Mouse (Mus musculus): ENCODE measurements around the gene Tufm.

Gene Tufm

DNA sequence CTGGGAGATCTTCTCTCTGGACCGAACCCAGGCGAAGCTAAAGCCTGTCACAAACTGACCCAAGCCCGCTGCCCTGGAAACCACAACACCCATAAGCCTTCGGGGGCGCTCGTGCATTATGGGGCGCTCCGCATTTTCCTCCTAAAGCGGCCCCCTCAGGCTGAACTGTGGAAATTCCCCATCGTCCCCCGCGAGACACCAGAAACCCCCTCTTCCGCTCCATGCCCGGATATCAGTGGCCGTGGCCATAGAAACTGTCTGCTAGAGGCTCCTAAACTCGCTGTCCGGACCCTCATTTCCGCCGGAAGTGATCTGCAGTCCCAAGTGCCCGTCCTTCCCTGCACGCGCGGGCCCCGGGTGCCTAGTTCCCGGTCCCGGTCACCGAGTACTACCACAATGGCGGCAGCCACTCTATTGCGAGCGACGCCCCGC is at the start of gene Tufm:
TSS of gene Tufm (plus strand) at position 310 of the 432 bp plus-strand sequence.
- DNase-seq (ENCODE audit: low spot score), result peak; percentile 98

- DNase-seq (ENCODE audit: low spot score), result no peak
Observed at GRCm38 (mm10) chr7:126440134-126440533, 47.0 kb upstream of the Tufm start.

- no peak for DNase-seq (ENCODE audit: low spot score)
Observed at GRCm38 (mm10) chr7:126443997-126444396, 43.2 kb upstream of the Tufm start.

DNA sequence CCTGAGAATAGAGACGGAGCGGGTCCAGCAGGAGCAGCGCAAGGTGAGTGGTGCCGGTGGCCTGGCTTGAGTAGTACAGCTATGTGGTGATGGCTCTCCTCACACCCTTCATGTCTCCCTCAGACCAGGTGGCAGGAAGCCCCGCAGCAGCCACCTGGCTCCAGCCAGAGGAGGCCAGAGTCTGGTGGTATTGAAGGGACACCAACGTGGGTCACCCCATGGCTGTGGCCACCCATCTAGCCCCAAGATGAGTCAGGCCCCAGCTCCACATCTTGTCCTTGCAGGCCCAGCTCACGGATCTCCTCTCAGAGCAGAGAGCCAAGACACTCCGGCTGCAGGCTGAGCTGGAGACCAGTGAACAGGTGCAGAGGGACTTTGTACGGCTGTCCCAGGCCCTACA is 42.6 kb upstream of the Tufm start:
- no peak for DNase-seq (ENCODE audit: low spot score)

GRCm38 (mm10) chr7:126445104-126445815 is 41.9 kb upstream of the Tufm start:
- no peak for DNase-seq (ENCODE audit: low spot score)

- no peak for DNase-seq (ENCODE audit: low spot score)
Observed at GRCm38 (mm10) chr7:126446217-126446616, 40.9 kb upstream of the Tufm start.

GRCm38 (mm10) chr7:126448481-126448880 is 38.7 kb upstream of the Tufm start:
- no peak for DNase-seq (ENCODE audit: low spot score)

DNA sequence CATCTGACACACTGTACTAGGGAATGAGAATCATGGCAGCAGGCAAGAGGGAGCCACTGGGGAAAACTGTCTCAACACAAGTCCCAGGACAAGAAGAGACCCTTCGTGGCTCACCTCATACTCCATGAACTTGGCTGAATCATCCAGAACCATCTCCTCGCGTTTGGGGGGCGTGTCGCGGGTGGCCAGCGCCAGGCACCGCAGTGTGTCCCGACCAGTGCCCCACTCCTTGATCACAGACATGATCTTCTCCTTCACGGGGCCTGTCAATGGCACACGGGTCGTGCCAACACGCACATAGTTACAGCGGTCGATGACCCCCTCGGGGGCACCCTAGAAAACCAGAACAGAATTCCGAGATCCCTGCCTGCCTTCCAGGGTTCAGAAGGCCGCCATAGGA is 37.2 kb upstream of the Tufm start:
- DNase-seq (ENCODE audit: low spot score), result no peak

DNA sequence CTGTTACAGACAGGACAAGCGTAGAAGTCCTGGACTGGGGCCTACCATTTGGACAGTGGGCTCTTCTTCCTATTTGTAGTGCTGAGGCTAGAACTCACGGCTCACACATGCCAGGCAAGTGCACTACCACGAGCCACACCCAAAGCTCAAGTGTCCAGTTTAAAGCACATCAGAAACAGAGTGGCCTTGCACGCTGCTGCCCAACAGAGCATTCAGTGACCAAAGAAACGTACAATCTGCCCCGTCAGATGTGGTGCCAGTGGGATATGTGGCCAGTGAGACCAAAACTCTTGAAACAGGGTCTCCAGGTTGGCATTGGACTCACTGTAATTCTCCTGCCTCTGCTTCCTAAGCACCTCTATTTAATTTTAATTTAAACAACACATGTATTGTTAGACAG is 36.5 kb upstream of the Tufm start:
- DNase-seq (ENCODE audit: low spot score), result no peak

GRCm38 (mm10) chr7:126452244-126452643 is 34.9 kb upstream of the Tufm start:
- DNase-seq (ENCODE audit: low spot score), result no peak

- DNase-seq (ENCODE audit: low spot score), result peak; percentile 74
Observed at GRCm38 (mm10) chr7:126453861-126454260, 33.3 kb upstream of the Tufm start.

DNA sequence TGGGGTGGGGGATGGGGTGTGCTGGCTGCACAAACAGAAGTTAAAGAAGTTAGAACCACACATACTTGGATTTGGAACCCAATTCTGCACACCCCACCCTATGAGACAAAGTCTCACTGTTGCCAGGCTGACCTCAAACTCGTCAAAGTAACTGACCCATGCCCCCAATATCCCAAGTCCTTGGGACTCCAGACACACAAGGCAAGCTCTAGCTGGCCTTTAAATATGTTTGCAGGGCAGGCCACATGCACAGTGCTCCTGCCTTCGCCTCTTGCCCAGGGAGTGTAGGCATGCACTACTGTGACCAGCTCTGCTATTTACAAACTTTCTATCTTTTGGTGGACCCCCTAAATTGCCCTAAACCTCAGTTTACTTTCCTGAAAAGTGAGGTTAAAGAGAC is 31.9 kb upstream of the Tufm start:
- no peak for DNase-seq (ENCODE audit: low spot score)

- no peak for DNase-seq (ENCODE audit: low spot score)
Observed at GRCm38 (mm10) chr7:126456382-126457266, 30.5 kb upstream of the Tufm start.

DNA sequence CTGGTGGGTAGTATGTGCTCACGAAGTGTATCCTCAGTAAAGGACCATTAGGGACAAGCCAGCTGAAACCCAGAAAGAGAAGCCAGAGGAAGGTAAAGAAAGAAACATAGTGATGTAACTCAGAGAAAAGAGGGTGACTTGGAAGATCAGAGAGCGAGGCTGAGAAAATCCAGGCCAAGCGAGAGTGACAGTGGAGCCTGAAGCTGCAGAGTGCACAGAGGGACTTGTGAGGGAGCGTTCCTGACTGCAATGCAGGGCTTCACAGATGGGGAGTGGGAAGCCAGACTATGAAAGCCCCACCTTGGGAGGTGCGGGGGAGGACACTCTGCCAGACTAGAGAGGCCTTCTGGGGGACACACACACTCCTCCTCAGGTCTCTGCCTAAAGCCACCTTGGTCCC is 28.9 kb upstream of the Tufm start:
- no peak for DNase-seq (ENCODE audit: low spot score)

GRCm38 (mm10) chr7:126458844-126459618 is 28.1 kb upstream of the Tufm start:
- no peak for DNase-seq (ENCODE audit: low spot score)

DNA sequence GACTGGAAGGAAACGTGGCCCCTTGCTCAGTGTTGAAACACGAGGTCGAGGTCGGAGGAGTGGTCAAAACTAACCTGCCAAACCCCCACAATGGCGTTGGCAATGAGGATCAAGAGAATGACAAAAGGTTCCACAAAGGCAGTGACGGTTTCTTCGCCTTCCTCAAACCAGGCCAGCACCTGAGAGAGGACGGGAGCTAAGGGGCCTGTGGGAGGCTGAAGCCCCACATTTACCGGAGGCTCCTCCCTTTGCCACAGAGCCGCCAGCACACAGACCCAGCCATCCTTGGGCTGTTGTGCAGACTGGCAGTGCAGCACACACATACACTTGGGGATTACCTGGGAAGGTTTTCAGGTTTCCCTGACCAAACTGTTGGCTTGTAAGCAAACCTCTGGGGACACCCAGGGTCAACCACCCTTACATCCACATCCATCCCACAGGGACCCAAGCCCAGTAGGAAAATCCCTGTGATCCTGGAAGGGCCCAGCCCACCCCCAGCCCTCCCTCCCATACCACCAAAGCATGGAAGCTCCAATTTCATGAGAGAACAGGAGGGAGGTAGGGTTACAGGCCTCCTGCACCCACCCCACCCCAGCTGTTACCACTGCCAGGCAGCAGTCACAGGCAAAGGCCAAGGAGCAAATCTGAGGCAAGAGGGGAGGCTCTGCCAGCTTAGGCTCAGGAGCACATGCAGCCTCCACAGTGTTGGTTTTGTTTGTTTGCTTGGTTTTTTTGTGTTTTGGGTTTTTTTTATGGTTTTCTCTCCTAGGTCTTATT is 26.4 kb upstream of the Tufm start:
- no peak for DNase-seq (ENCODE audit: low spot score)

- no peak for DNase-seq (ENCODE audit: low spot score)
Observed at GRCm38 (mm10) chr7:126461626-126462025, 25.5 kb upstream of the Tufm start.

DNA sequence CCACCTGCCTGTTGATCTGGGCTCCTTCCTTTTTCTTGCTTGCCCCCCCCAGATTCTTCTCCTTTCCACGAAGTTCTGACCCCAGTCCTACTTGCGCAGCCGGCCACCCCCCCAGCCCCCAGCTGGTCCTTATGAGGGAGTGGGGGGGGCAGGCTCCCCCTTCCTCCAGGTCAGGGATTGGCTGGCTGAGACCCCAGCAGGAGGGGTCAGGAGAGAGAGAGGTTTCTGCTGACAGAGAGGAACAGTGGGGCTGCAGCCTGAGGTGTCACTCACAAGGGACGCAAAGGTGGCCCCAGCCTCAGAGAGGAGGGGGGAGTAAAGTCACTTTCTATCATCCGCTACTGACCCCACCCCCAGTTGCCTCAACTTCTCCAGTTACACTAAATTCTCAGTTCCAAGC is 24.2 kb upstream of the Tufm start, which contains the start of gene Atp2a1:
TSS of gene Atp2a1 (minus strand) at position 105 of the 400 bp plus-strand sequence.
- no peak for DNase-seq (ENCODE audit: low spot score)

DNA sequence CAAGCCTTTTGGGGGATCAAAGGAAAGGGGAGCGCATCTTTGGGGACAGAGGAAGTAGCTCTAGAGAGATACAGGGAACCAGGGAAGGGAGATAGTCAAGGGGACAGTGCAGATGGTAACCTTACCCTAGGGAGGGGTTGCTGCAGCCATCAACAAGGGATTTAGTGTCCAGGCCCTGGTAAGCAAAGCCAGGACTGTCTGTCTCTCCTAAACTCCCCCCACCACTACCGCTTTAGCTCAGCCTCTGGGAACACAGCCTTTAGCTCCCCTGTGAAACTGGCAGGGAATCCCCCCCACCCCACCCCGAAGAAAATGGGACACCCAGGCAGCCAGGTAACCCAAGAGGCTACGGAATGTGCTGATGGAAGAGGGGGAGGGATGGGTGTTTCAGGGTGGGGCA is 23.6 kb upstream of the Tufm start:
- DNase-seq (ENCODE audit: low spot score), result no peak

DNA sequence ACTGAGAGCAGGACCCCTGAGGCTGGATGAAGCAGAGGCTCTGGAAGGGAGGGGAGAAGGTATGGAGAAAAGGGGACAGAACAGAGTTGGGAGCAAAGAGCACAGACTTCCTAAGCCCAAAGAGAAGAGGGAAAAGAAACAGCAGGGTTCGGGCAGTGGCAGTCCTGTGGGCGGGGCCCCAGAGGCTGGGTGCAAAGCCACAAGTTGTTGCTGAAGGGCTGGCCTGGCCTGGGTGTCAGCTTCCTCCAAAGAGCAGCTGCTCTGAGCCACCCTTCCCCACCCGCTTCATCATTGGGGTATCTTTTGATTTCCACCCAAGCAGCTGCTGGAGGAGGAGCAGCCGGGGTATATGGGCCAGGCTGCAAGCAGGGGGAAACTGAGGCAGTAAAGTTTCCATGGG is 23.0 kb upstream of the Tufm start:
- DNase-seq (ENCODE audit: low spot score), result no peak

DNA sequence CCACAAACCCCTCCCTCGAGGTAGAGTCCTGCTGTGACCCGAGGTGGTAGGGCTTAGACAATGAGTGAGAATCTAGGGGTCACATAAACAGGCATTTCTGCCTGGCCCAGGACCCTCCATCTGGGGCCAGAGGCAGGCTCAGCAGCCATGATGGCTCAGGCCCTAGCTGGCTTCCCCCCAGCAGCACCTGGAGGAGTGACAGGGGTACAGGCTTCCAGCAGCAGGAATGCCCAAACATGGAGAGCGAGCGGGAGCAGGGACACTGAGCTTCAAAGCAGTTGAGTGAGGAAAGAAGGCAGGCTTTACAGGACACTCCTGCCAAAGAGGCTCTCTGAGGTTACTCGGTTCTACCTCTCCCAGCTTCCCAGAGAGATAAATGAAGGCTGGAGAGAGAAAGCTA is 22.3 kb upstream of the Tufm start:
- DNase-seq (ENCODE audit: low spot score), result peak; percentile 35

Measured in testis, postnatal 14 days (tissue).